Mouse (Mus musculus) inflammation-experienced regulatory T-cells (primary cell): Measurements from ENCODE around the gene Gm11563. TPM values are rescaled to one million over a fixed set of nuclear protein-coding genes. Genes with fewer than 3 reads are reported as not detected.

Experiments
- polyA plus RNA-seq, 2 experiments: library from polyadenylated mRNA; unstranded; fragments of 100-300 nt; shearing (Covaris generic); gene quantifications; one replicate each; pipeline ENCODE4 v1.2.1; 2017

Gm11563 gene
- polyA plus RNA-seq, result not detected

DNA sequence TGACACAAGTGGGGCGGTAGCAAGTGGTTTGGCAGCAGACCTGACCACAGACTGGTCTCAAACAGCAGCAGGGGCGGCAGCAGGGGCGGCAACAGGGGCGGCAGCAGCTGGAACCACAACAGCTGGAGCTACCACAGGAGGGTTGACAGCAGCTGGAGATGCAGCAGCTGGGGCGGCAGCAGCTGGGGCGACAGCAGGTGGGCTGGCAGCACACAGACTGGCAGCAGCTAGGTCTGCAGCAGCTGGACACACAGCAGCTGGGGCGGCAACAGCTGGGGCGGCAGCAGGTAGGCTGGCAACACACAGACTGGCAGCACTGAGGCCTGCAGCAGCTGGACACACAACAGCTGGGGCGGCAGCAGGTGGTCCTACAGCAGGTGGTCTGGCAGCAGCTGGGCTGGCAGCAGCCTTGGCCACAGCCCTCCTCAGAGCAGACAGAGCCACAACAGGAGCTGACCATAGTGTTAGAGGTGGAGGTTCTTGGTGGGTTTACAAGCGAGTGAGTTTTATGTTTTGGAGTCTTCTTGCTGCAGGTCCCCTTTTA is at the start of gene Gm11563:
Gene Gm11563, minus strand, starts transcription at position 494 of the 544 bp plus-strand sequence.

DNA sequence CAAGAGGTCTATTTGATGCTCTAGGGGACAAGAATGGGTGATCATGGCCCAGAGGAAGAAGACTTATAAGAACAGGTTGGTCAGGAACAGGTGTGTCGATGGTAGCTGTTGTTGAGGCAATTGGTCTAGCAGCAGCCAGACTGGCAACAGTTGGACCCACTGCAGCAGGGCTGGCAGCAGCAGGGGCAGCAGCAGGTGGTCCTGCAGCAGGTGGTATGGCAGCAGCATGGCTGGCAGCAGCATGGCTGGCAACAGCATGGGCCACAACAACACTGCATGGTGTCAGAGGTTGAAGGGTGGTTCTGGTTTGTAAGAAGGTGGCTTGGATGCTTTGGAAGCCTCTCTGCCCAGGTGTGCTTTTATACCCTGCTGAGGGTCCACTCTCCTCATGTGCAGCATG is 31.7 kb upstream of the Gm11563 start, which contains the start of gene Gm14190:
Gene Gm14190, minus strand, starts transcription at position 278 of the 400 bp plus-strand sequence.

DNA sequence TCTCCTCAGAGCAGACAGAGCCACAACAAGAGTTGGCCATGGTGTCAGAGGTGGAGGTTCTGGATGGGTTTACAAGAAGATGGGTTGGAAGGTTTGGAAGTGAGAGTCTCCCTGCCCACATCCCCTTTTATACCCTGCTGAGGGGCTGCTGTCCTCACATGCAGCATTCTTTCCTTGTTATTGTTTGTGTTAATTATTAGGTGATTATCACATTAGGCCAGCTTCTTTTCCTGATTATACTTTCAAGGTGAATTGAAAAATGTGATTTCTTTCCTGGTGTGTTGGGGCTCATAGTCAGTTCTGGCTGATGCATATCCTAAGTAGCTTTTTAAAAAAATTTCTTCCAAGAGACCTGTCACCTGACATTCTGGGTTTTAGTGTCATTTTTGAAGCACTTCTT is 7.1 kb upstream of the Gm11563 start, which contains the start of gene Krtap4-6:
Gene Krtap4-6, minus strand, starts transcription at position 101 of the 400 bp plus-strand sequence.

DNA sequence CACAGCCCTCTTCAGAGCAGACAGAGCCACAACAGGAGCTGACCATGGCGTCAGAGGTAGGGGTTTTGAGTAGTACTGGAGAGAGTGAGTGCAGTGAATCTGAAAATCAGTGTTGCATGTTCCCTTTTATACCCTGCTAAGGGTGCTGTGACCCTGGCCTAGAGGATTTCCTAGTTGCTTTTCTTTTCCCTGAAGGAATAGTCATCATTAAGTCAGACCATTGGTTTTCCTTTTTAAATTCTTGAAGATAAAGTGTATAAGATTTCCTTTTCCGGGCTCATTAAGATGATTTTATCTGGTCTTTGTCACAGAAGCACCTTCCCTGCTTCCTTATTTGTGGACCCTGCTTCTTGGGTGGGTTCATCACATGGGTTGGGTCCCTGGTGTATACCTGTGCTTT is 8.6 kb downstream of the Gm11563 start, which contains the start of gene Gm11555:
Gene Gm11555, minus strand, starts transcription at position 101 of the 400 bp plus-strand sequence.

DNA sequence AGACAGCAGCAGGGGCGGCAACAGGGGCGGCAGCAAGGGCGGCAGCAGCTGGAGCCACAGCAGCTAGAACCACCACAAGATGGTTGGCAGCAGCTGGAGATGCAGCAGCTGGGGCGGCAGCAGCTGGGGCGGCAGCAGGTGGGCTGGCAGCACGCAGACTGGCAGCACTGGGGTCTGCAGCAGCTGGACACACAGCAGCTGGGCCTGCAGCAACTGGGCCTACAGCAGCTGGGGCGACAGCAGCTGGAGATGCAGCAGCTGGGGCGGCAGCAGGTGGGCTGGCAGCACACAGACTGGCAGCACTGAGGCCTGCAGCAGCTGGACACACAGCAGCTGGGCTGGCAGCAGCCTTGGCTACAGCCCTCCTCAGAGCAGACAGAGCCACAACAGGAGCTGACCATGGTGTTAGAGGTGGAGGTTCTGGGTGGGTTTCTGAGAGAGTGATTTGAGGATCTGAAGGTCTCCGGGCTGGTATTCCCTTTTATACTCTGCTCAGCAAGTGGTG is 15.1 kb downstream of the Gm11563 start, which contains the start of gene Krtap4-7:
Gene Krtap4-7, minus strand, starts transcription at position 455 of the 505 bp plus-strand sequence.

DNA sequence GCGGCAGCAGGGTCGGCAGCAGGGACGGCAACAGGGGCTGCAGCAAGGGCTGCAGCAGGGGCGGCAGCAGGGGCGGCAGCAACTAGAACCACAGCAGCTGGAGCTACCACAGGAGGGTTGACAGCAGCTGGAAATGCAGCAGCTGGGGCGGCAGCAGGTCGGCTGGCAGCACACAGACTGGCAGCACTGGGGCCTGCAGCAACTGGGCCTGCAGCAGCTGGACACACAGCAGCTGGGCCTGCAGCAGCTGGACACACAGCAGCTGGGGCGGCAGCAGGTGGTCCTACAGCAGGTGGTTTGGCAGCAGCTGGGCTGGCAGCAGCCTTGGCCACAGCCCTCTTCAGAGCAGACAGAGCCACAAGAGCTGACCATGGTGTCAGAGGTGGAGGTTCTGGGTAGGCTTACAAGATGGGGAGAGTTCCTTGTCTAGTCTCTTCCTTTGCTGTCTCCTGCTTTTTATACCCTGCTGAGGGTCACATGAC is 24.1 kb downstream of the Gm11563 start, which contains the start of gene Krtap4-2:
Gene Krtap4-2, minus strand, starts transcription at position 432 of the 482 bp plus-strand sequence.

DNA sequence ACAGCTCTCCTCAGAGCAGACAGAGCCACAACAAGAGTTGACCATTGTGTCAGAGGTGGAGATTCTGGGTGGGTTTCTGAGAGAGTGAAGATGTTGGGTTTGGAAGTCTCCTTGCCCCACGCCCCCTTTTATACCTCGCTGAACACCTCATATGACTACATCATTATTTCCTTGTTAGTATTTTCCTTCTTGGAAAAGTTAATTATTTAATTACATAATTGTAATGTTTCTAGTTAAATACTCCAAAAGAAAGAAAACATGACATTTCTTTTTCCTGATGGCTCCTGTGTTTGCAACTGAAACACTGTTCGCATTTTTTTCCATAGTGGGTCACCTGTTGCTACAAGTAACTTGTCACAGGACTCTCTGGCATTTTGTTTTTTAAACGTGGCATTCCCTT is 30.6 kb downstream of the Gm11563 start, which contains the start of gene Krtap4-1:
Gene Krtap4-1, minus strand, starts transcription at position 101 of the 400 bp plus-strand sequence.

DNA sequence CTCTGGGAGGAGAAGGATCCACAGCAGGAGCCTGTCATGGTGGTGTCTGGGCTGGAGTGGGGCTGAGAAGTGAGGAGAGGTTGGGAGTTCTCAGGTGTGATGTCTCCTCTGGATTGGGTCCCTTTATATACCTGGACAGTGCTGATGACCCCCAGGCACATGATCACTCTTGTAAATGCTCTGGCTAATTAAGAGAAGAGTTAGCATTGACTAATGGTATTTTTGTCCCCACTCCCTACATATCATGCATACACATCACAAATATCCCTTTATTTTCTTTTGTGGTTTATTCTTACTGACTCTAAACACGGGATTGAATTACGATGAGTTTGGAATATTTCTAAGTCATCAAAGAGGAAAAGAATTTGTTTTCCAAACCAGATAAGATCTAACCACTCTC is 38.4 kb downstream of the Gm11563 start, which contains the start of gene Gm11562:
Gene Gm11562, minus strand, starts transcription at position 101 of the 400 bp plus-strand sequence.

DNA sequence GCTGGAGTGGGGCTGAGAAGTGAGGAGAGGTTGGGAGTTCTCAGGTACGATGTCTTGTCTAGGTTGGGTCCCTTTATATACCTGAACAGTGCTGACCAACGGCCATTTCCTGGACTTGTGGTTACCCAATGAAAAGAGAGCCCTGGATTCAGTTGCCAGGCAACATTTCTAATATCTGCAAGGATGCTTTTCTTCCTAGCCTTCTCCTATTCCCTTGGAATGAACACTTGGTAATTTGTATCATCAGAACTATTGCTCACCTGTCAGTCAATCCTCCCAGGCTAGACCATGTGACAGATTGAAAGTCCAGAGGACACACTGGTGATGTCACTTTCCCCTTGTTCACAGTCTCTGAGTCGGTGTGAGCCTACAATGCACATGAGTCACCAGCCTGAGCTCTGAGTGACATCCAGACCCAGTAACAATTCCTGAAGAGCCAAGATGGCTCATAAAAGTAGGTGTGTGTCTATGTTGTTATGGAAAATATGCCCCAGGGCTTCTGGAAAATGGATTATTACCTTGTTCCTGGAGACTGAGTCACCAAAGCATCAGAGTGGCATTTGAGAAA is 43.9 kb downstream of the Gm11563 start, which contains the start of gene Krtap2-4:
Gene Krtap2-4, minus strand, starts transcription at position 51 of the 568 bp plus-strand sequence.

DNA sequence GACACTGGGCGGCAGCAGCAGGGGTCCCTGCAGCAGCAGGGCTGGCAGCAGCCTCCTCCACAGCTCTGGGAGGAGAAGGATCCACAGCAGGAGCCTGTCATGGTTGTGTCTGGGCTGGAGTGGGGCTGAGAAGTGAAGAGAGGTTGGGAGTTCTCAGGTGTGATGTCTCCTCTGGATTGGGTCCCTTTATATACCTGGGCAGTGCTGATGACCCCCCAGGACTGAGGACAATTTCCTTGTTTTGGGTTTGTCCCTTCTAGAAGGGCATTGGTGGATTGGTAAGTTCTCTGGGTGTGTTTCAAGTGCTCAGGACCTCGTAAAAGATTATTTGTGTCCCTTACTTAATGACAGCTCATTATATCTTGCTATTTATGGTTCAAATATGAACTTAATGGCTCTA is 48.7 kb downstream of the Gm11563 start, which contains the start of gene Gm11937:
Gene Gm11937, minus strand, starts transcription at position 101 of the 400 bp plus-strand sequence.

Other genes starting within 250 kb of the Gm11563 start
- under 1 TPM in 1 of 2 experiments, not detected in 1; 0.22 TPM for gene Krt12, start 236.7 kb downstream of the Gm11563 start, polyA plus RNA-seq
- under 1 TPM in 1 of 2 experiments, not detected in 1; 0.15 TPM for gene Krt20, start 220.8 kb downstream of the Gm11563 start, polyA plus RNA-seq
- under 1 TPM; 0.71 to 0.82 TPM for gene Krt23, start 165.8 kb downstream of the Gm11563 start, polyA plus RNA-seq
- gene Krt39, start 137.6 kb downstream of the Gm11563 start, polyA plus RNA-seq, result not detected
- not detected for gene Krt40, start 115.8 kb downstream of the Gm11563 start, polyA plus RNA-seq
- not detected for gene Krtap3-3, start 108.1 kb downstream of the Gm11563 start, polyA plus RNA-seq
- gene Krtap3-2, start 102.1 kb downstream of the Gm11563 start, polyA plus RNA-seq, result 1 to 10 TPM in 1 of 2 experiments, not detected in 1; 3.5 TPM
- under 1 TPM in 1 of 2 experiments, not detected in 1; 0.60 TPM for gene Gm11939, start 99.5 kb downstream of the Gm11563 start, polyA plus RNA-seq
- not detected for gene Krtap3-1, start 92.3 kb downstream of the Gm11563 start, polyA plus RNA-seq
- gene Krtap1-5, start 77.9 kb downstream of the Gm11563 start, polyA plus RNA-seq, result under 1 TPM in 1 of 2 experiments, not detected in 1; 0.55 TPM
- gene Krtap1-4, start 75.3 kb downstream of the Gm11563 start, polyA plus RNA-seq, result 1 to 10 TPM in 1 of 2 experiments, under 1 TPM in 1; 0.61 to 1.2 TPM
- not detected for gene Krtap1-3, start 67.6 kb downstream of the Gm11563 start, polyA plus RNA-seq
- under 1 TPM in 1 of 2 experiments, not detected in 1; 0.31 TPM for gene Krtap9-3, start 60.9 kb downstream of the Gm11563 start, polyA plus RNA-seq
- gene Gm11938, start 55.7 kb downstream of the Gm11563 start, polyA plus RNA-seq, result not detected
- gene Gm11937, start 48.8 kb downstream of the Gm11563 start, polyA plus RNA-seq, result not detected
- gene Krtap2-4, start 44.1 kb downstream of the Gm11563 start, polyA plus RNA-seq, result not detected
- gene Gm11562, start 38.5 kb downstream of the Gm11563 start, polyA plus RNA-seq, result not detected
- under 1 TPM in 1 of 2 experiments, not detected in 1; 0.20 TPM for gene Krtap4-1, start 30.7 kb downstream of the Gm11563 start, polyA plus RNA-seq
- not detected for gene Krtap4-2, start 23.9 kb downstream of the Gm11563 start, polyA plus RNA-seq
- under 1 TPM in 1 of 2 experiments, not detected in 1; 0.16 TPM for gene Krtap4-7, start 14.9 kb downstream of the Gm11563 start, polyA plus RNA-seq
- not detected for gene Gm11555, start 8.7 kb downstream of the Gm11563 start, polyA plus RNA-seq
- gene Krtap4-6, start 7.0 kb upstream of the Gm11563 start, polyA plus RNA-seq, result not detected
- gene Gm14190, start 31.8 kb upstream of the Gm11563 start, polyA plus RNA-seq, result not detected
- not detected for gene Gm14180, start 75.3 kb upstream of the Gm11563 start, polyA plus RNA-seq
- not detected for gene Gm11595, start 114.0 kb upstream of the Gm11563 start, polyA plus RNA-seq
- gene Krtap4-8, start 121.7 kb upstream of the Gm11563 start, polyA plus RNA-seq, result under 1 TPM in 1 of 2 experiments, not detected in 1; 0.24 TPM
- under 1 TPM in 1 of 2 experiments, not detected in 1; 0.28 TPM for gene Krtap4-9, start 126.2 kb upstream of the Gm11563 start, polyA plus RNA-seq
- gene Gm11596, start 134.5 kb upstream of the Gm11563 start, polyA plus RNA-seq, result not detected
- gene Gm11569, start 140.0 kb upstream of the Gm11563 start, polyA plus RNA-seq, result not detected
- not detected for gene Gm11554, start 145.5 kb upstream of the Gm11563 start, polyA plus RNA-seq
- gene Krtap4-13, start 150.9 kb upstream of the Gm11563 start, polyA plus RNA-seq, result not detected
- gene Gm11564, start 156.7 kb upstream of the Gm11563 start, polyA plus RNA-seq, result not detected
- not detected for gene 2300003K06Rik, start 179.1 kb upstream of the Gm11563 start, polyA plus RNA-seq
- under 1 TPM in 1 of 2 experiments, not detected in 1; 0.60 TPM for gene Krtap4-16, start 192.6 kb upstream of the Gm11563 start, polyA plus RNA-seq
- not detected for gene Gm11568, start 199.0 kb upstream of the Gm11563 start, polyA plus RNA-seq
- not detected for gene Gm11559, start 205.5 kb upstream of the Gm11563 start, polyA plus RNA-seq
- gene Krtap9-1, start 214.4 kb upstream of the Gm11563 start, polyA plus RNA-seq, result not detected
- gene Gm11567, start 220.2 kb upstream of the Gm11563 start, polyA plus RNA-seq, result not detected
- not detected for gene Krtap31-1, start 249.0 kb upstream of the Gm11563 start, polyA plus RNA-seq